Mouse (Mus musculus) layer of hippocampus, postnatal 36 days (tissue): ENCODE results near the gene Tgfbrap1. TPM values are rescaled to one million over a fixed set of nuclear protein-coding genes. Genes with fewer than 3 reads are reported as not detected.
"Not testable (repeated sequence)": the region's sequence is repeated elsewhere in the genome, so short reads cannot be mapped to it uniquely, and the experiment has no call there.

Experiments used
- DNase-seq, 2 experiments: peaks; one replicate each; pipeline ENCODE4 v3.0.0; 2022
- total RNA-seq, 2 experiments: library from RNA; stranded (reverse); gene quantifications; 2 replicates each; pipeline ENCODE4 v1.2.3; 2021

The Tgfbrap1 gene
- total RNA-seq, 2 experiments from 2014 or later = 38.0 to 40.6 TPM

GRCm38 (mm10) chr1:43110556-43110955 lies 12.1 kb upstream of the Tgfbrap1 start:
- no peak for DNase-seq

- DNase-seq = no peak
Measured at GRCm38 (mm10) chr1:43108729-43109128, 10.3 kb upstream of the Tgfbrap1 start.

GRCm38 (mm10) chr1:43094206-43094605 lies 4.2 kb downstream of the Tgfbrap1 start:
- DNase-seq = no peak

- DNase-seq = peak; percentile 75 to 78
Measured at GRCm38 (mm10) chr1:43092056-43093015, 6.1 kb downstream of the Tgfbrap1 start.

GRCm38 (mm10) chr1:43091306-43092055 lies 7.0 kb downstream of the Tgfbrap1 start:
- no peak for DNase-seq

GRCm38 (mm10) chr1:43090418-43090817 lies 8.0 kb downstream of the Tgfbrap1 start:
- no peak for DNase-seq

- DNase-seq = no peak
Measured at GRCm38 (mm10) chr1:43082946-43083345, 15.5 kb downstream of the Tgfbrap1 start.

GRCm38 (mm10) chr1:43078124-43078523 lies 20.3 kb downstream of the Tgfbrap1 start:
- DNase-seq = no peak

- DNase-seq = no peak
Measured at GRCm38 (mm10) chr1:43074791-43075190, 23.6 kb downstream of the Tgfbrap1 start.

- DNase-seq = no peak
Measured at GRCm38 (mm10) chr1:43072561-43072960, 25.9 kb downstream of the Tgfbrap1 start.

GRCm38 (mm10) chr1:43072028-43072427 lies 26.4 kb downstream of the Tgfbrap1 start:
- no peak for DNase-seq

- DNase-seq = no peak
Measured at GRCm38 (mm10) chr1:43070726-43071125, 27.7 kb downstream of the Tgfbrap1 start.

- no peak for DNase-seq
Measured at GRCm38 (mm10) chr1:43067551-43067950, 30.9 kb downstream of the Tgfbrap1 start.

- DNase-seq = no peak
Measured at GRCm38 (mm10) chr1:43066573-43066972, 31.9 kb downstream of the Tgfbrap1 start.

- peak; percentile 73 to 76 for DNase-seq
Measured at GRCm38 (mm10) chr1:43065615-43066310, 32.7 kb downstream of the Tgfbrap1 start.

- no peak for DNase-seq
Measured at GRCm38 (mm10) chr1:43051903-43052302, 46.5 kb downstream of the Tgfbrap1 start.

- DNase-seq = no peak
Measured at GRCm38 (mm10) chr1:43047811-43048210, 50.6 kb downstream of the Tgfbrap1 start.

GRCm38 (mm10) chr1:43046990-43047389 lies 51.4 kb downstream of the Tgfbrap1 start:
- DNase-seq = no peak

- DNase-seq = no peak
Measured at GRCm38 (mm10) chr1:43045204-43045982, 53.0 kb downstream of the Tgfbrap1 start.

GRCm38 (mm10) chr1:43042271-43042670 lies 56.2 kb downstream of the Tgfbrap1 start:
- DNase-seq = no peak

GRCm38 (mm10) chr1:43036014-43036413 lies 62.4 kb downstream of the Tgfbrap1 start:
- no peak for DNase-seq

- not testable (repeated sequence) for DNase-seq
Measured at GRCm38 (mm10) chr1:43015153-43015685, 83.2 kb downstream of the Tgfbrap1 start.
